Mouse (Mus musculus) lung, adult 2 months (tissue): ENCODE data around the gene Sumo3. TPM values are rescaled to one million over a fixed set of nuclear protein-coding genes. Genes with fewer than 3 reads are reported as not detected.

Experiments used
- DNase-seq: peaks from one replicate; pipeline ENCODE4 v3.0.0; 2022
- H3K4me1 ChIP-seq: fragments of 200-500 bp; 2 replicates; pipeline ENCODE4 v1.6.1; 2011; ENCODE audit warnings: low read length; ENCODE audit not compliant: control insufficient read depth, insufficient read depth
- H3K4me3 ChIP-seq: fragments of 200-500 bp; replicated peaks from 2 replicates; pipeline ENCODE3; 2011; ENCODE audit warnings: low read depth, mild to moderate bottlenecking, control low read depth, low read length; ENCODE audit errors: extremely low read depth
- CTCF ChIP-seq: fragments of 200-500 bp; IDR thresholded peaks from 2 replicates; pipeline ENCODE4 v1.5.1; 2011; ENCODE audit warnings: mild to moderate bottlenecking, low read length, control low read depth; ENCODE audit not compliant: insufficient read depth
- POLR2A ChIP-seq: fragments of 200-500 bp; IDR thresholded peaks from 2 replicates; pipeline ENCODE4 v1.6.1; 2011; ENCODE audit warnings: low read depth, mild to moderate bottlenecking, control low read depth, low read length, borderline replicate concordance; ENCODE audit errors: extremely low read depth
- WGBS: fragments of 180-500 bp; shearing (Covaris S2); methylation state at CpG from one replicate; pipeline ENCODE4 v1.1.7; 2018; 5-methylcytosine and 5-hydroxymethylcytosine counted together
- polyA plus RNA-seq: library from polyadenylated mRNA; depleted of rRNA; stranded (reverse); fragments of >200 nt; gene quantifications from 2 replicates; pipeline ENCODE4 v1.2.3, GENCODE M21; 2012

Sumo3 gene
- polyA plus RNA-seq, 1 experiment = 261 TPM

DNA sequence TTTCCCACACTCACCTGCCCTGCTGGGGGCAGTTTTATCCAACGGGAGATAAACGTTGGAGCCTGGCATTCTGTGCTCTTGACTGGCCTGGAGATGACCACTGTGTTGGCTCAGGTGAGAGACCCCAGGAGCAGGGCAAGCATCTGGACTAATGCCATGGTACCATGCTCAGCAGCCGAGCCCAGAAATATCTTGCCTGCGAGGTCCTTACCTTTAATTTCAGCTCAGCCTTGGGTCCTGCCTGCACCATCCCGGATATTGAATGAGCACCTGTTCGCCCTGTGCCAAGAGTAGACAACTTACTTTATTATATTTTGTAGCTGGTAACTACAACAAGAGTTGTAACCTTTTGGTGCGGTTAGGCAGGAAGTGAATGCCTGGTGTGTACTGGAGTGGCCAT is 958 bp downstream of the Sumo3 start:
- no peak for DNase-seq
- 13% methylated on average over 7 of the region's 7 CpGs for WGBS
- Histone ChIP-seq H3K4me1 (peaks cover 4% of the 10 kb centered on the region), H3K4me3 (peak overlapping the region; percentile 79)
- TF ChIP-seq CTCF (no peak), POLR2A (no peak)

DNA sequence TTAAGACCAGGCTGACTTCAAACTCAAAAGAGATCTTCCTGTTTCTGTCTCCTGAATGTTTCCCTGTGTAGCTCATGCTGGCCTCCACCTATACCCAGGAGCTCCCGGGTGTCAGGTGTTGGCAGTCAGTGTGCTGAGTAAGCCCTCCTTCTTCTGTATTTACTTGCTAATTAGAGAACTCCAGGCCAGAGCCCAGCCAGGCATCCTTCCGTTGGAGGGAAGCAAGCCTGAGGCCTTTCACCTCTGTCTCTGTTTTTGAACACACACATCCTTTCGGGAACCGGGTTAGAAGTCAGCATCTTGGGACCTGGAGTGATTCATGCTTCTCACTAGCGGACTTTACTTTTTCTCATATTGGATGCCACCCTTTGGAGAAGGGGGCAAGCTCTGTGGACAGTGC is 1.5 kb downstream of the Sumo3 start:
- TF ChIP-seq CTCF (no peak), POLR2A (no peak)
- peaks cover 4% of the 10 kb centered on the region for H3K4me1 ChIP-seq
- WGBS = 41% methylated on average over 5 of the region's 5 CpGs
- H3K4me3 ChIP-seq = no peak overlapping the region
- no peak for DNase-seq

DNA sequence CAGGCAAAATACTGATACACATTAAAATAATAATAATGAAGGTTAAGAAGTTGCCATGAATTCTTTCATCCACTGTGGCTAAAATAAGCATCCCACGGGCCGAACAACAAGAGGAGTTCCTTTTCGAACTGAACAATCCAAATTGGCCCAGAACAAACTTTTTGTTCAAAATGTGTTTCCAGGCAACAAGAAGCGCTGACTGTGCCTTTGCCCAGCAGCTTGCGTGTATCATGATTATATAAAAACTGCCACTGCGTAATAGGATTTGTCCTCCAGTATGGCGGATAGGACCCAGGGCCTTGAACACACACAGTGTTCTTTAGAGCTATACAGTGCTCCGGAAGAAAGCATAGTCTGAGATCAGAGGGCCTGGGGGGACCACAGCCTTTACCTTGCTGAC is 2.7 kb downstream of the Sumo3 start:
- TF ChIP-seq CTCF = no peak
- TF ChIP-seq POLR2A = no peak
- WGBS = 74% methylated on average over 8 of the region's 8 CpGs
- H3K4me3 ChIP-seq = no peak overlapping the region
- H3K4me1 ChIP-seq = peaks cover 13% of the 10 kb centered on the region
- DNase-seq = no peak

DNA sequence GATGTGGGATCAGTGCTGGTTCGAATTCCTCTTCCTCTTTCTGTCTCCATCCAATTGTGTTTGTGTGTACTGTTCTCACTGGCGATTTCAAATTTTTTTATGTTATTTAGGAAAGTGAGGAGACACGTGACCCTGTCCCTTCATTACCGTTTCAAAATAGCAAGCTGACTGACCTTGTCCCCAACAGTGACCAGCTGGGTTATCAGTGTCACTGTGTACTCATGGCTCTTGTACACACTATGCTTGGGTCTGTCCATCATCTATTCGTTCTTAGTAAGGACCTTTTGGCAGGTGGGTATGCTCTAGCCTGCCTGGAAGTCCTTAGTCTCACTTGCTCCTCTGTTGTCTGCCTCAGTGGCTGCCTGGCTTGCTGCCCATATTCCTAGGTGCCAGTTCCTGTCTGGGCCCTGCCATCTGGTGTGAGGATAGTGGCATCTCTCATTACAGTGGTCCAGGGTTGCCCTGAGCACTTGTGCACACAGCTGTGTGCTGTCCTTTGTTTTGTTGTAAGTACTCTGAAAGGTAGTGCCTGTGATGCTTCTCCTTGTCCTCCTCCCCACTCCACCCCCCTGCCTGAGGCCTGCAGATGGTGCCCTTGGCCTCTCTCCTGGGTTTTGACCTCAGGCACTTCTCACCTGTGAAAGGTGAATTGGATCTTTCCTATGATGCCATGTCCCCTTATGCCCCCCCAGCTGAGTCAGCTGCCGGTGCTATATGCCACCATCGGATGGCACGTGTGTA is 4.5 kb downstream of the Sumo3 start:
- DNase-seq = no peak
- peaks cover 16% of the 10 kb centered on the region for H3K4me1 ChIP-seq
- 83% methylated on average over 8 of the region's 8 CpGs for WGBS
- H3K4me3 ChIP-seq = no peak overlapping the region
- TF ChIP-seq POLR2A (no peak), CTCF (no peak)

DNA sequence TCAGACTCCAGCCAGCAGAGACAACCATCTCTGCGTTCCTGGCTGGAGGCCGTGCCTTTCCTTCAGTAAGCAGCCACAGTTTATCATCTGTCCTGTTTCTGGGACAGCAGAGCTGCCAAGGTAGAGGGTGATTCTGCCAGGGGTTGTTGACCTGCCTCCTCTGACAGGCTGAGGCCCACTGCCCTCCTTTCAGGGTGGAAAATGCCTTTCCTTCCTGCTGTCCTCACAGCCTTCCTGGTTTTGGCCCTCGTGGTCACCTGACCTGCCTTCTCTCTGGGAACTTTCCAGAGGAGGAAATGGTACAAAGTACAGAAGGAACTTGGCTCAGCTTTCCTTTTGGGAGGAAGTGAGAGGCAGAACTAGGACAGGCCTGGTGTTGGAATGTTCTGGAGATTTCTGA is 7.5 kb downstream of the Sumo3 start:
- H3K4me1 ChIP-seq = peaks cover 11% of the 10 kb centered on the region
- 21% methylated on average over 3 of the region's 3 CpGs for WGBS
- peak; percentile 62 for DNase-seq
- TF ChIP-seq POLR2A (peak; percentile 56; the same call in 1 of the 2 replicates), CTCF (no peak)
- H3K4me3 ChIP-seq = no peak overlapping the region

DNA sequence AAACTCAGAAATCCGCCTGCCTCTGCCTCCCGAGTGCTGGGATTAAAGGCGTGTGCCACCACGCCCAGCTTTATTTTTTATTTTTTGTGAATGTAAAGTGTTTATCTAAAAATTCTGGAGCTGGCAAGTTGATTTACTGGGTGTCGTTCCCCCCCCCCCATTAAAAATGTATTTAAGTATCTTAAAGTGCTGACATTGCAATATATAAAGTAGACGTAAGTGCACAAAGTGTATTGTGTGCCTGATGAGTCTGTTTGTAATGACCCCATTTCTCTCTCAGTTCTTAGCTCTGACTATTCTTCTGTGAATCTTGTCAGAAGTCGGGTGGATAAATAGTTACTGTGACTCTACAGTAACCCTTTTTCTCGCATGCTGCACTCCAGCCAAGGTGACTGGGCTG is 9.8 kb downstream of the Sumo3 start:
- Histone ChIP-seq H3K4me1 (peaks cover 11% of the 10 kb centered on the region), H3K4me3 (no peak overlapping the region)
- no peak for TF ChIP-seq CTCF
- no peak for TF ChIP-seq POLR2A
- DNase-seq = no peak
- WGBS = 87% methylated on average over 8 of the region's 8 CpGs

DNA sequence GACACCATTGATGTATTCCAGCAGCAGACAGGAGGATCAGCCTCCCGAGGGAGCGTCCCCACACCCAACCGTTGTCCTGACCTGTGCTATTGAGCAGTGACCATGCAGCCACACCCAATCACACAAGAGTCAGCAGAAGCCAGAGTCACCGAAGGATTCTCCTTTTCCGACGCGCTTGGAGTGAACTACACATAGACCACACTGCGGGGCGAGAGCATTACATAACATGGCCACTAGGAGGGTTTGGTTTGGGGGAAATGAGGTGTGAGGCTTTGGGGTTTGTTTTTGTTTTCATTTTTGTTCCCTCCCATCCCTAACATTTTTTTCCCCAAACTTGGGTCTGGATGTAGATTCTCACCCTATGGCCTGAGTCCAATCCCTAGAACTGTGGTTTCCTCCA is 10.3 kb downstream of the Sumo3 start:
- WGBS = 94% methylated on average over 9 of the region's 9 CpGs
- H3K4me3 ChIP-seq = no peak overlapping the region
- no peak for DNase-seq
- TF ChIP-seq CTCF (no peak), POLR2A (no peak)
- peaks cover 11% of the 10 kb centered on the region for H3K4me1 ChIP-seq

DNA sequence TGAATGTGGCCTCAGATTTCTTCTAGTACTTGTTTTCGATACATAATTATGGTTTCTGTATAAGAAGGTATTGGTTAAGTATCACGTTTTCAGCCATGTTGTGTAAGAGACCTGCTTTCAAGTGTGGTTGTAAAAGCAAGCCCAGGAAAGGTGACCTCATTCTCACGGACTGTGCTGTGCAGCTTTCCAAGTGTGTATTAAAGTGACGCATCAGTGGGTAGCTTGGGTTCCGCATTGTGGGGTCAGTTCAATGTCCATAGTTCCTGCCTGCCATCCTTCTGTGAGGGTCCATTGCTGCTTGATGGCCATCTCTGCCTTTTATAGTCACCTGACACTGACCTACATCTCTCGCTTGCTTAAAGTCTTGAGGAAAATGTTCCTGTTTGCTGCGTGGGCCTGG is 11.0 kb downstream of the Sumo3 start:
- peaks cover 15% of the 10 kb centered on the region for H3K4me1 ChIP-seq
- 94% methylated on average over 7 of the region's 7 CpGs for WGBS
- TF ChIP-seq CTCF = no peak
- TF ChIP-seq POLR2A = no peak
- H3K4me3 ChIP-seq = no peak overlapping the region
- no peak for DNase-seq

DNA sequence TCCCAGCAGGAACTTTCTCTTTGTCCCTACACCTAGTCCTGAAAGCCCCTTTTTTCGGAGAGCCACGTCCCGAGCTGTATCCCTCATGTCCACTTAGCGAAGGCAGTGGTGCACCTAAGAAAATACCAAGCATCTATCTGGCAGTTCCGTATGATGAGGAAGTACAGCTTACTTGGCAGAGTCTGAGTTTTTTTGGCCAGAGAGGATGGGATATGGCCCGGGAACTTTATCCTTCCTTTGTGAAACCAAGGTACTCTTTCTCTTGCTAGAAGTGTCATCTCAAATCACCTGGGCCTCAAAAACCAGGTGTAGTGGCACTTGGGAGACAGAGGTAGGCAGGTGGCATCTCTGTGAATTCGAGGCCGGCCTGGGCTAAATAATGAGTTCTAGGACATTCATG is 15.6 kb downstream of the Sumo3 start:
- TF ChIP-seq CTCF = no peak
- no peak for TF ChIP-seq POLR2A
- Histone ChIP-seq H3K4me1 (peaks cover 28% of the 10 kb centered on the region), H3K4me3 (peak overlapping the region; percentile 72)
- DNase-seq = no peak
- 63% methylated on average over 8 of the region's 8 CpGs for WGBS
